Mouse (Mus musculus) ES-E14 (cell line): ENCODE measurements at regions not wholly inside any gene's neighbourhood (a gene's known extent, or its start where the extent isn't known, plus 50 kb on each side); places are given as distances from the start of the nearest gene placed in this dataset.

Source experiments
- DNase-seq: peaks from one replicate; pipeline ENCODE4 v3.0.0-alpha.2; 2013; ENCODE audit warnings: low read depth, low spot score
- H3K27ac ChIP-seq: 2 replicates; pipeline ENCODE4 v1.5.1; 2012; ENCODE audit warnings: low read depth, mild to moderate bottlenecking, low read length, moderate library complexity, mixed read lengths; ENCODE audit not compliant: poor library complexity, insufficient read depth, severe bottlenecking
- H3K36me3 ChIP-seq: 2 replicates; pipeline ENCODE4 v1.6.1; 2012; ENCODE audit warnings: mild to moderate bottlenecking, low read length, moderate library complexity, mixed read lengths; ENCODE audit not compliant: control insufficient read depth, poor library complexity, insufficient read depth, severe bottlenecking
- H3K4me1 ChIP-seq, 2 experiments: fragments of 150-350 bp in 1 of 2; sonication (generic) in 1 of 2; 2 replicates each; pipeline ENCODE4 v1.6.1; 2012; ENCODE audit warnings: low read length in 2 of 2, mild to moderate bottlenecking in 1 of 2, mixed read lengths in 1 of 2; ENCODE audit not compliant: control insufficient read depth in 2 of 2, insufficient read depth in 2 of 2, poor library complexity in 1 of 2
- H3K4me3 ChIP-seq, 2 experiments: fragments of 150-350 bp in 1 of 2; sonication (generic) in 1 of 2; 2 replicates each; pipeline ENCODE4 v1.5.1; 2012; ENCODE audit warnings: low read length in 2 of 2, low read depth in 1 of 2, mild to moderate bottlenecking in 1 of 2, mixed read lengths in 1 of 2; ENCODE audit not compliant: insufficient read depth in 1 of 2, poor library complexity in 1 of 2, severe bottlenecking in 1 of 2
- H3K9ac ChIP-seq: 2 replicates; pipeline ENCODE4 v1.6.1; 2012; ENCODE audit warnings: low read depth, mild to moderate bottlenecking, low read length, mixed read lengths; ENCODE audit not compliant: poor library complexity, insufficient read depth, severe bottlenecking
- H3K9me3 ChIP-seq: fragments of 150-350 bp; sonication (generic); 2 replicates; pipeline ENCODE4 v1.6.1; 2012; ENCODE audit warnings: low read depth, mild to moderate bottlenecking, low read length; ENCODE audit not compliant: control insufficient read depth, insufficient read depth
- CHD2 ChIP-seq: IDR thresholded peaks from 2 replicates; pipeline ENCODE4 v1.6.1; 2014; ENCODE audit warnings: mild to moderate bottlenecking, low read depth, low read length, inconsistent platforms
- HCFC1 ChIP-seq: IDR thresholded peaks from 2 replicates; pipeline ENCODE4 v1.6.1; 2012; ENCODE audit warnings: low read length, inconsistent platforms, borderline replicate concordance; ENCODE audit not compliant: insufficient read depth
- MAFK ChIP-seq: IDR thresholded peaks from 2 replicates; pipeline ENCODE4 v1.6.1; 2014; ENCODE audit warnings: mild to moderate bottlenecking, low read depth, low read length, inconsistent platforms; ENCODE audit not compliant: insufficient read depth
- ZC3H11A ChIP-seq: IDR thresholded peaks from 2 replicates; pipeline ENCODE4 v1.6.1; 2012; ENCODE audit warnings: low read depth, mild to moderate bottlenecking, inconsistent platforms, low read length, borderline replicate concordance
- ZNF384 ChIP-seq: IDR thresholded peaks from 2 replicates; pipeline ENCODE4 v1.6.1; 2012; ENCODE audit warnings: low read depth, low read length, inconsistent platforms
- in situ Hi-C, 2 experiments: fragments of 600-800 bp; cut with MboI; formaldehyde crosslinking; loops; one replicate each; pipeline ENCODE4 v1.15.1; 2025; ENCODE audit warnings: low sequenced_read_pairs in 2 of 2, inconsistent platforms in 1 of 2; ENCODE audit not compliant: unreplicated experiment in 2 of 2

GRCm38 (mm10) chr2:178916316-178917033, 486.1 kb downstream of the Cdh26 start:
- Histone ChIP-seq H3K4me1 (peaks cover 0 to 7% of the 10 kb centered on the region in 2 experiments; a peak in 2 of 4 replicates), H3K4me3 (no peak overlapping the region), H3K9ac (no peak overlapping the region), H3K27ac (no peak overlapping the region), H3K9me3 (no peaks in the 10 kb centered on the region), H3K36me3 (no peaks in the 10 kb centered on the region)
- in situ Hi-C loops = no loop called here
- TF ChIP-seq HCFC1 = no peak
- no peak for TF ChIP-seq CHD2
- no peak for TF ChIP-seq ZC3H11A
- TF ChIP-seq MAFK = no peak
- no peak for TF ChIP-seq ZNF384
- no peak for DNase-seq

- DNase-seq = no peak
- TF ChIP-seq ZNF384 (no peak), CHD2 (no peak), MAFK (no peak), ZC3H11A (no peak), HCFC1 (no peak)
- H3K27ac ChIP-seq = no peak overlapping the region
- peaks cover 0 to 7% of the 10 kb centered on the region in 2 experiments; a peak in 2 of 4 replicates for H3K4me1 ChIP-seq
- H3K9ac ChIP-seq = no peak overlapping the region
- in situ Hi-C loops = no loop called here
- H3K4me3 ChIP-seq = no peak overlapping the region
- H3K36me3 ChIP-seq = no peaks in the 10 kb centered on the region
- no peaks in the 10 kb centered on the region for H3K9me3 ChIP-seq
Observed at GRCm38 (mm10) chr2:178924456-178925115, 494.3 kb downstream of the Cdh26 start.

GRCm38 (mm10) chr2:178927038-178927660, 496.8 kb downstream of the Cdh26 start:
- Histone ChIP-seq H3K4me1 (no peaks in the 10 kb centered on the region), H3K27ac (no peak overlapping the region), H3K36me3 (no peaks in the 10 kb centered on the region), H3K9ac (no peak overlapping the region), H3K4me3 (no peak overlapping the region), H3K9me3 (no peaks in the 10 kb centered on the region)
- in situ Hi-C loops = no loop called here
- no peak for DNase-seq
- TF ChIP-seq ZC3H11A (no peak), MAFK (no peak), ZNF384 (no peak), HCFC1 (no peak), CHD2 (no peak)

- in situ Hi-C loops = no loop called here
- Histone ChIP-seq H3K9ac (no peak overlapping the region), H3K27ac (no peak overlapping the region), H3K9me3 (no peaks in the 10 kb centered on the region), H3K36me3 (no peaks in the 10 kb centered on the region), H3K4me1 (no peaks in the 10 kb centered on the region), H3K4me3 (no peak overlapping the region)
- no peak for DNase-seq
- no peak for TF ChIP-seq ZNF384
- no peak for TF ChIP-seq MAFK
- TF ChIP-seq ZC3H11A = no peak
- TF ChIP-seq HCFC1 = no peak
- TF ChIP-seq CHD2 = no peak
Observed at GRCm38 (mm10) chr2:178929033-178929432, 498.7 kb downstream of the Cdh26 start.
